Mouse (Mus musculus) intestine, embryonic 15.5 days (tissue): ENCODE results near the gene C1ql4. TPM values are rescaled to one million over a fixed set of nuclear protein-coding genes. Genes with fewer than 3 reads are reported as not detected.

Experiments used
- ATAC-seq: fragments of 200-750 bp; cut with Nextera tagmentation; 2 replicates; pipeline ENCODE4 v1.8.0; 2017; ENCODE audit warnings: moderate TSS enrichment, moderate library complexity
- H3K27ac ChIP-seq: fragments of 300-500 bp; sonication (generic); 2 replicates; pipeline ENCODE4 v1.5.1; 2015; ENCODE audit warnings: mild to moderate bottlenecking, inconsistent platforms
- H3K27me3 ChIP-seq: fragments of 300-500 bp; sonication (generic); replicated peaks from 2 replicates; pipeline ENCODE4 v1.6.1; 2015; ENCODE audit warnings: inconsistent platforms
- H3K36me3 ChIP-seq: fragments of 300-500 bp; sonication (generic); 2 replicates; pipeline ENCODE4 v1.6.1; 2015; ENCODE audit warnings: inconsistent platforms
- H3K4me1 ChIP-seq: fragments of 300-500 bp; sonication (generic); replicated peaks from 2 replicates; pipeline ENCODE4 v1.6.1; 2015; ENCODE audit warnings: inconsistent platforms
- H3K4me2 ChIP-seq: fragments of 300-500 bp; sonication (generic); replicated peaks from 2 replicates; pipeline ENCODE4 v1.6.1; 2015; ENCODE audit warnings: mild to moderate bottlenecking, inconsistent platforms
- H3K4me3 ChIP-seq: fragments of 300-500 bp; sonication (generic); replicated peaks from 2 replicates; pipeline ENCODE4 v1.5.1; 2015; ENCODE audit warnings: inconsistent platforms
- H3K9ac ChIP-seq: fragments of 300-500 bp; sonication (generic); 2 replicates; pipeline ENCODE4 v1.6.1; 2015; ENCODE audit warnings: inconsistent platforms
- H3K9me3 ChIP-seq: fragments of 300-500 bp; sonication (generic); 2 replicates; pipeline ENCODE4 v1.6.1; 2016; ENCODE audit warnings: inconsistent platforms
- WGBS: fragments of 180-500 bp; shearing (Covaris S2); methylation state at CpG from one replicate; pipeline ENCODE4 v1.1.7; 2015; 5-methylcytosine and 5-hydroxymethylcytosine counted together
- polyA plus RNA-seq: library from polyadenylated mRNA; unstranded; fragments of >200 nt; fragmentation: Nextera tagmentation; extraction: Ambion mirVana; gene quantifications from 2 replicates; pipeline ENCODE4 v1.2.1, GENCODE M21; 2015

Gene C1ql4
- polyA plus RNA-seq, 1 experiment from 2014 or later: 0.09 TPM

- H3K27ac ChIP-seq: peak overlapping the region; percentile 46; the same call in 1 of the 2 replicates
- H3K36me3 ChIP-seq: no peaks in the 10 kb centered on the region
Observed at GRCm38 (mm10) chr15:99114312-99115064, 26.9 kb upstream of the C1ql4 start.

GRCm38 (mm10) chr15:99113396-99113975 lies 25.9 kb upstream of the C1ql4 start:
- H3K9ac ChIP-seq: no peak overlapping the region
- 11% methylated on average over 9 of the region's 9 CpGs for WGBS
- H3K36me3 ChIP-seq: no peaks in the 10 kb centered on the region
- H3K4me3 ChIP-seq: no peak overlapping the region; the same call in 1 of the 2 replicates
- no peaks in the 10 kb centered on the region for H3K27me3 ChIP-seq
- H3K27ac ChIP-seq: no peak overlapping the region
- peak overlapping the region; percentile 33 for H3K4me2 ChIP-seq
- no peaks in the 10 kb centered on the region for H3K9me3 ChIP-seq
- no peaks in the 10 kb centered on the region for H3K4me1 ChIP-seq
- peak; percentile 57 for ATAC-seq

More at GRCm38 (mm10) chr15:99114312-99115064, 26.9 kb upstream of the C1ql4 start:
- Histone ChIP-seq H3K9me3 (no peaks in the 10 kb centered on the region), H3K27me3 (no peaks in the 10 kb centered on the region), H3K9ac (no peak overlapping the region), H3K4me1 (no peaks in the 10 kb centered on the region), H3K4me2 (no peak overlapping the region), H3K4me3 (no peak overlapping the region)
- peak; percentile 41; the same call in 1 of the 2 replicates for ATAC-seq
- 46% methylated on average over 14 of the region's 14 CpGs for WGBS

DNA sequence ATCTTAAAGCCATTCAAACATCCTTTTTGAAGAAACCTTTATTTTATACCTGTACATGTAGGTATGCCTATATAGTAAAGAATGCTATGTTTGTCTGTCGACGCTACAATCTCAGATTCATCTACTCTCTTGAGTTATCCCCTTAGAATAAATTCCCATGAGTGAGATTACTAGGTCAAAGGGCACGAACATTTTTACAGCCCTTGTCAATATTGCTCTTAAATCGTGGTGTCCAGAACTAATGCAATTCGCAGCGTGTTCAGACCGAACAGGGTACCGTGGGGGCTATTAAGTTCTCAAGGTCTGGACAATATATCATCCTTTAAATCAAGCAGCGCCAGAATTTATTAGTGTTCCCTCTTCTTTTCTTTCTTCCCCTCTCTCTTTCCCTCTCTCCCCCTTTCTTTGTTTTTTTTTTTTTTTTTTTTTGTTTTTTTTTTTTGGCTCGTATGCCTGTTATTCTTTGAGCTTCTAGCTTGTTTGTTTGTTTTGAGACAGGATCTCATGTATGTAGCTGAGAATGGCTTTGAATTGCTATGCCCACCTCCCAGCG lies 25.3 kb upstream of the C1ql4 start:
- H3K4me3 ChIP-seq: no peak overlapping the region; the same call in 1 of the 2 replicates
- whole genome bisulfite sequencing: 35% methylated on average over 11 of the region's 11 CpGs
- H3K9ac ChIP-seq: no peak overlapping the region
- no peaks in the 10 kb centered on the region for H3K27me3 ChIP-seq
- H3K4me2 ChIP-seq: peak overlapping the region; percentile 33
- no peaks in the 10 kb centered on the region for H3K4me1 ChIP-seq
- no peak for ATAC-seq
- H3K9me3 ChIP-seq: no peaks in the 10 kb centered on the region
- H3K27ac ChIP-seq: no peak overlapping the region
- H3K36me3 ChIP-seq: no peaks in the 10 kb centered on the region

DNA sequence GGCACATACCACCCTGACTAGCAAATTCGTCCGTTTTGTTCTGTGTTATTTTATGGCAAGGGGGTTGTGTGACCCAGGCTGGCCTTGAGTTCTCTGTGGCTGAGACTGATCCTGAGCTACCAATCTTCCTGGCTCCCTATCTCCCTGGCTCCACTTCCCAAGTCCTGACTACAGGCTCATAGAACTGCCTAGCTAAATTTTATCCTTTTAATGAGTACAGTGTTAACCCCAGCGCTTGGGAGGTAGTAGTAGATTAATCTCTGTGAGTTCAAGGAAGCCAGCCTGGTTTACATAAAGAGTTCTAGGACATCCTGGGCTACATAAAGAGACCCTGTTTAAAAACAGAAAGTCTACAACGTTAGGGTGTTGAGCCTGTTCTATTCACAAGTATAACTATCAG lies 24.2 kb upstream of the C1ql4 start:
- 41% methylated on average over 4 of the region's 4 CpGs for WGBS
- Histone ChIP-seq H3K27ac (no peak overlapping the region), H3K4me2 (no peak overlapping the region), H3K4me3 (no peak overlapping the region), H3K4me1 (no peaks in the 10 kb centered on the region), H3K36me3 (no peaks in the 10 kb centered on the region), H3K27me3 (no peaks in the 10 kb centered on the region), H3K9me3 (no peaks in the 10 kb centered on the region), H3K9ac (no peak overlapping the region)
- no peak for ATAC-seq

DNA sequence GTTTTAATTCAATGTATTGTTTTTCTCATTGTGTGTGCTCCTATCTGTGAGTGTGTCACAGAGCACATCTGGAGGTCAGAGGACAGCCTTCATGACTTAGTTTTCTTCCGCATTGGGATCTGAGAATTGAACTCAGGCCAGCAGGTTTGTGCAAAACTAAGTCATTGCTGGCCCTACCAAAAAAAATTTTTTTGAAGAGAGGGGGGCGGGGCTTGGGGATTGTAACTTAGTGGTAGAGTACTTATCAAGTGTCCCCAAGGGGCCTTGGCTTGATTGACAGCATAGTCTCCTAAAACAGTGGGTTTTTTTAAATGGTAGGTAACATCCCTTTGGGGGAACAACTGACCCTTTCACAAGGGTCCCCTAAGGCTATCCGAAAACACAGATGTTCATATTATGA lies 23.5 kb upstream of the C1ql4 start:
- H3K4me1 ChIP-seq: no peaks in the 10 kb centered on the region
- ATAC-seq: no peak
- H3K4me3 ChIP-seq: no peak overlapping the region
- H3K4me2 ChIP-seq: no peak overlapping the region
- H3K9ac ChIP-seq: no peak overlapping the region
- H3K27ac ChIP-seq: no peak overlapping the region
- H3K36me3 ChIP-seq: no peaks in the 10 kb centered on the region
- WGBS: 87% methylated on average over 3 of the region's 3 CpGs
- H3K9me3 ChIP-seq: no peaks in the 10 kb centered on the region
- H3K27me3 ChIP-seq: no peaks in the 10 kb centered on the region

- Histone ChIP-seq H3K9ac (no peak overlapping the region), H3K4me1 (no peaks in the 10 kb centered on the region), H3K27ac (no peak overlapping the region), H3K4me2 (no peak overlapping the region), H3K9me3 (no peaks in the 10 kb centered on the region), H3K36me3 (no peaks in the 10 kb centered on the region), H3K4me3 (no peak overlapping the region), H3K27me3 (no peaks in the 10 kb centered on the region)
- 73% methylated on average over 3 of the region's 3 CpGs for WGBS
- no peak for ATAC-seq
Observed at GRCm38 (mm10) chr15:99107866-99108265, 20.2 kb upstream of the C1ql4 start.

- Histone ChIP-seq H3K4me1 (no peaks in the 10 kb centered on the region), H3K9me3 (no peaks in the 10 kb centered on the region), H3K4me3 (no peak overlapping the region), H3K36me3 (no peaks in the 10 kb centered on the region), H3K9ac (no peak overlapping the region), H3K4me2 (no peak overlapping the region), H3K27me3 (no peaks in the 10 kb centered on the region), H3K27ac (no peak overlapping the region)
- 60% methylated on average over 7 of the region's 7 CpGs for WGBS
- no peak for ATAC-seq
Observed at GRCm38 (mm10) chr15:99105238-99105637, 17.6 kb upstream of the C1ql4 start.

DNA sequence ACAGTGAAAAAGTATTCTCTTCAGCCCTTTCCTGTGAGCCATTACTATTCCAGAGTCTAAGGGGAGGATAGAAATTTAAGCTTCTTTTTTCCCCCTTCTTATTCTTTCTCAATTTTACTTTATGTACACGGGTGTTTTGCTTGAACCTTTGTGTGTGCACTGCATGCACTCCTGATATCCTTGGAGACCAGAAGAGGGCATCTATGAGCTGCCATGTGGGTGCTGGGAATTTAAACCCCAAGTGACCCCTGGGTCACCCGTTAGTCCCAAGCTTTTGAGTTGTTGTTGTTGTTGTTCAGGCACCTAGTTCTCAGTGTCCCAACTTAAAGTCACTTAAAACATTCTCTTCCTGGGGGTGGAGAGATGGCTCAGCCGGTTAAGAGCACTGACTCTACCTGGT lies 12.4 kb upstream of the C1ql4 start:
- 54% methylated on average over 3 of the region's 3 CpGs for WGBS
- H3K4me3 ChIP-seq: peak overlapping the region; percentile 41
- ATAC-seq: no peak

GRCm38 (mm10) chr15:99099139-99099556 lies 11.5 kb upstream of the C1ql4 start:
- peaks cover 51% of the 10 kb centered on the region for H3K27me3 ChIP-seq
- peak; percentile 93 for ATAC-seq
- H3K9me3 ChIP-seq: no peaks in the 10 kb centered on the region
- H3K27ac ChIP-seq: peak overlapping the region; percentile 79
- peak overlapping the region; percentile 41 for H3K4me3 ChIP-seq
- peak overlapping the region; percentile 47 for H3K9ac ChIP-seq
- under 1% methylated on average over 15 of the region's 15 CpGs for WGBS
- H3K4me2 ChIP-seq: peak overlapping the region; percentile 76
- no peaks in the 10 kb centered on the region for H3K36me3 ChIP-seq
- peaks cover 36% of the 10 kb centered on the region for H3K4me1 ChIP-seq

More for the DNA sequence above, 12.4 kb upstream of the C1ql4 start:
- Histone ChIP-seq H3K36me3 (no peaks in the 10 kb centered on the region), H3K4me1 (peaks cover 31% of the 10 kb centered on the region), H3K4me2 (peak overlapping the region; percentile 76), H3K9me3 (no peaks in the 10 kb centered on the region), H3K9ac (no peak overlapping the region), H3K27me3 (peaks cover 45% of the 10 kb centered on the region), H3K27ac (no peak overlapping the region)

GRCm38 (mm10) chr15:99098493-99098861 lies 10.9 kb upstream of the C1ql4 start:
- H3K9ac ChIP-seq: peak overlapping the region; percentile 24; the same call in 1 of the 2 replicates
- no peaks in the 10 kb centered on the region for H3K9me3 ChIP-seq
- WGBS: 3% methylated on average over 9 of the region's 9 CpGs
- peaks cover 56% of the 10 kb centered on the region for H3K27me3 ChIP-seq
- peaks cover 41% of the 10 kb centered on the region for H3K4me1 ChIP-seq
- H3K4me3 ChIP-seq: peak overlapping the region; percentile 41
- peak; percentile 7 for ATAC-seq
- no peak overlapping the region for H3K27ac ChIP-seq
- peak overlapping the region; percentile 76 for H3K4me2 ChIP-seq
- no peaks in the 10 kb centered on the region for H3K36me3 ChIP-seq

DNA sequence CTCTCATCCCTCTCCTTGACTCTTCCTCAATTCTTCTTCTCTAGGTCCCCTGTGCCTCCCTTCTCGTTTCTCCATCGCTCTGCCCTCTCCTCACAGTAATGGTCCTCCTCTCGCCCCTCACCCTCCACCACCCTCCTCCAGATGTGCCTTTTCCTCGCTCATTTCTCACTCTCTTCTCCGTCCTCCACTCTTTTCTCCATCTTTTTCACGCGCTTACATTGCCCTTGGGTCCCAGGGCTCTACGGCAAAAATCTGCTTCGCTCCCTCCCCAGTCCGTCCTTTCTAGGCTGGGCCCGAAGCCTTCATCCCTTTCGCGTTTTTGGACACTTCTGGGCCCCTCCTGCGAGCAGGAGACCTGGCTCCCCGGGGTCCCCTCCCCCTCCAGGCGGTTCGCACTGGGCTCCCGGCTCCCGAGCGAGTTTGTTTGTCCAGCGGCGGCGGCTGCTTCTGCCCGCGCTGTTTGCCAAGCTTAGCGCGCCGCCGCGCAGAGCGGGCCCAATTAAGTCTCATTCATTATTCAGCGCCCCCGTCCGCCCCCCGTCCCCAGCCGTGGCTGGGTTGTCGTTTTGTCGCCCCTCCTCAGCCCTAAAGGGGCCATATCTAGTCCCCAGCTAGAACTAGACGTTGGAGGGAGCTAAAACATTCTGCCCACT lies 10.3 kb upstream of the C1ql4 start:
- H3K4me1 ChIP-seq: peaks cover 43% of the 10 kb centered on the region
- peaks cover 61% of the 10 kb centered on the region for H3K27me3 ChIP-seq
- peak overlapping the region; percentile 24 for H3K9ac ChIP-seq
- 1% methylated on average over 39 of the region's 39 CpGs for WGBS
- peak overlapping the region; percentile 76 for H3K4me2 ChIP-seq
- no peaks in the 10 kb centered on the region for H3K36me3 ChIP-seq
- H3K27ac ChIP-seq: no peak overlapping the region
- peak overlapping the region; percentile 41 for H3K4me3 ChIP-seq
- H3K9me3 ChIP-seq: no peaks in the 10 kb centered on the region
- ATAC-seq: no peak

DNA sequence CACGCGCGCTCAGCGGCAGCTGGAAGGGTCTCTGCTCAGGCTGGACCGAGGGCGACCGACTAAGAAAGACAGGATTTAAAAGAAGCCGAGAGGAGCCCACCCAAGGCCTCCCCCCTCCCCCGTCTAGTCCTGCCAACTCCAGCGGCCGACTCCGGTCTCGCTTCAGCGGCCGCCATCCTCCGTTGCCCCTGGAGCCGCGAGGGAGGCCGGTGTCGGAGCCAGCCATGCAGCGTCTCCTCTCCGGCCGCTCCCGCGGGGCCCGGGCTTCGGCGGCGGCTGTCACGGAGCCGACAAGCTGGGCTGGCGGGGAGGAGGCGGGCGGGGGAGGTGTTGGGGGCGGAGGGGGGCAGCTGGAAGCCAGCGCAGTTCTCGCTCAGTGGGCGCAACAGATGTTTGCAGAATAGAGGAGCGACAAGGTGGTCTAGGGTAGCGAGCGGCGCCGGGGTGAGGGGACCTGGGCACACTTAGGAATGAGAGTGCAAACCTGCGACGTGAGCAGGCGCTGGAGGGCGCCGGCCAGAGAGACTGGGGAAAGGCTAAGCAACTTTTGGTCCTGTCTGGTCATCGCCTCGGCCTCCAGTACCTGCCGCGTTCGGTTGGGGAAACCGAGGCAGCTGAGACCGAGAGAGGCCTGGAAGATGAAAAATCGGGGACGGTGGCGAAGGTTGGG lies 9.3 kb upstream of the C1ql4 start:
- Histone ChIP-seq H3K4me3 (peak overlapping the region; percentile 41), H3K27me3 (peaks cover 71% of the 10 kb centered on the region), H3K9ac (peak overlapping the region; percentile 47), H3K4me1 (peaks cover 43% of the 10 kb centered on the region), H3K27ac (no peak overlapping the region), H3K36me3 (no peaks in the 10 kb centered on the region), H3K9me3 (no peaks in the 10 kb centered on the region), H3K4me2 (peak overlapping the region; percentile 76)
- WGBS: under 1% methylated on average over 58 of the region's 58 CpGs
- ATAC-seq: no peak
